Mouse (Mus musculus) thymus, postnatal 14 days (tissue): Measurements from ENCODE around the gene Rrp1.
"Not testable (repeated sequence)": the region's sequence is repeated elsewhere in the genome, so short reads cannot be mapped to it uniquely, and the experiment has no call there.

ENCODE experiments used
- DNase-seq: peaks from one replicate; pipeline ENCODE4 v3.0.0; 2021

The Rrp1 gene

GRCm38 (mm10) chr10:78372681-78373668, 39.9 kb downstream of the Rrp1 start:
- peak; percentile 50 for DNase-seq

- DNase-seq, result no peak
Observed at GRCm38 (mm10) chr10:78371746-78372145, 41.1 kb downstream of the Rrp1 start.

- DNase-seq, result no peak
Observed at GRCm38 (mm10) chr10:78367586-78367985, 45.3 kb downstream of the Rrp1 start.

GRCm38 (mm10) chr10:78366851-78367312, 46.0 kb downstream of the Rrp1 start:
- no peak for DNase-seq

GRCm38 (mm10) chr10:78366195-78366834, 46.5 kb downstream of the Rrp1 start:
- no peak for DNase-seq

- DNase-seq, result no peak
Observed at GRCm38 (mm10) chr10:78365555-78365954, 47.3 kb downstream of the Rrp1 start.

- DNase-seq, result no peak
Observed at GRCm38 (mm10) chr10:78364106-78364505, 48.7 kb downstream of the Rrp1 start.

- DNase-seq, result no peak
Observed at GRCm38 (mm10) chr10:78363366-78363765, 49.5 kb downstream of the Rrp1 start.

- DNase-seq, result no peak
Observed at GRCm38 (mm10) chr10:78361951-78362350, 50.9 kb downstream of the Rrp1 start.

- DNase-seq, result no peak
Observed at GRCm38 (mm10) chr10:78360290-78360711, 52.5 kb downstream of the Rrp1 start.

GRCm38 (mm10) chr10:78358999-78359398, 53.8 kb downstream of the Rrp1 start:
- not testable (repeated sequence) for DNase-seq

- no peak for DNase-seq
Observed at GRCm38 (mm10) chr10:78358266-78358665, 54.6 kb downstream of the Rrp1 start.

- DNase-seq, result no peak
Observed at GRCm38 (mm10) chr10:78357742-78358141, 55.1 kb downstream of the Rrp1 start.

- no peak for DNase-seq
Observed at GRCm38 (mm10) chr10:78355931-78356593, 56.8 kb downstream of the Rrp1 start.

GRCm38 (mm10) chr10:78353196-78353595, 59.6 kb downstream of the Rrp1 start:
- no peak for DNase-seq

- no peak for DNase-seq
Observed at GRCm38 (mm10) chr10:78352666-78353030, 60.2 kb downstream of the Rrp1 start.

- peak; percentile 72 for DNase-seq
Observed at GRCm38 (mm10) chr10:78351887-78352665, 60.8 kb downstream of the Rrp1 start, which contains the start of gene Agpat3. Agpat3 (minus strand) TSS chr10:78352489.

GRCm38 (mm10) chr10:78351564-78351886, 61.3 kb downstream of the Rrp1 start:
- no peak for DNase-seq

GRCm38 (mm10) chr10:78350796-78351556, 61.9 kb downstream of the Rrp1 start:
- DNase-seq, result no peak
